Mouse (Mus musculus): ENCODE measurements around the gene Zp3. TPM values are rescaled to one million over a fixed set of nuclear protein-coding genes. Genes with fewer than 3 reads are reported as not detected.

Gene Zp3
- total and polyA plus RNA-seq, 2 experiments from 2014 or later, result 0.10 to 0.39 TPM

DNA sequence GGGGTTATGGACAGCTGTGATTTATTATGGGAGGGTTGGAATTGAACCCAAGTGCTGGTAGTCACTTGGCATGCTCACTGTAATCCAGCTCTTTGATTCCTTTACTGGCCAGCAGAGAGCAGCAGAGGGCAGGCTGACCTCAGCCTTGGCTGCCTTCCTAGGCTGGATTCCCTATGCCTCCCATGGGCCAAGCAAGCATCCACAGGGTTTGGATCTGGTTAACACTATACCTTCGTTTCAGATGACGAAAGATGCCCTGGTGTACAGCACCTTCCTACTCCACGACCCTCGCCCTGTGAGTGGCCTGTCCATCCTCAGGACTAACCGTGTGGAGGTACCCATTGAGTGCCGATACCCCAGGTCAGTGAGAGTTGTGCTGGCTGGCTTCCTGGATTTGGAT is 2.5 kb downstream of the Zp3 start:
- Histone ChIP-seq H3K4me2 (ENCODE audit: low read depth, low read length) (no peak overlapping the region), H3K9ac (replicated peaks; ENCODE audit: low read length) (no peak overlapping the region), H3K9me3 (ENCODE audit: low read length) (no peaks in the 10 kb centered on the region), H3K4me1 (ENCODE audit: insufficient read depth, low read length) (no peaks in the 10 kb centered on the region), H3K4me3 (ENCODE audit: low read length) (no peak overlapping the region), H3K27me3 (ENCODE audit: insufficient read depth, low read length) (no peaks in the 10 kb centered on the region), H3K27ac (no peak overlapping the region), H3K36me3 (ENCODE audit: insufficient read depth, low read length) (no peaks in the 10 kb centered on the region)
- TF ChIP-seq CTCF (IDR thresholded peaks at IDR 0.05; ENCODE audit: low read depth), result peak; percentile 87
- 38% methylated on average over 6 of the region's 6 CpGs for WGBS
- DNase-seq (ENCODE audit: low spot score) (peak; percentile 78), ATAC-seq (peak; percentile 47)

GRCm38 (mm10) chr5:135984546-135985044 is 4.7 kb downstream of the Zp3 start:
- ATAC-seq, result no peak
- H3K9me3 ChIP-seq (ENCODE audit: low read length), result no peaks in the 10 kb centered on the region
- TF ChIP-seq CTCF (IDR thresholded peaks at IDR 0.05; ENCODE audit: low read depth), result no peak
- H3K9ac ChIP-seq (replicated peaks; ENCODE audit: low read length), result no peak overlapping the region
- H3K27ac ChIP-seq, result no peak overlapping the region
- H3K4me2 ChIP-seq (ENCODE audit: low read depth, low read length), result no peak overlapping the region
- H3K4me1 ChIP-seq (ENCODE audit: insufficient read depth, low read length), result no peaks in the 10 kb centered on the region
- WGBS, result 55% methylated on average over 6 of the region's 6 CpGs
- no peaks in the 10 kb centered on the region for H3K36me3 ChIP-seq (ENCODE audit: insufficient read depth, low read length)
- no peaks in the 10 kb centered on the region for H3K27me3 ChIP-seq (ENCODE audit: insufficient read depth, low read length)
- no peak for DNase-seq (ENCODE audit: low spot score)
- no peak overlapping the region for H3K4me3 ChIP-seq (ENCODE audit: low read length)

GRCm38 (mm10) chr5:135987248-135987647 is 7.3 kb downstream of the Zp3 start:
- H3K4me3 ChIP-seq (ENCODE audit: low read length), result no peak overlapping the region
- ATAC-seq (0 out of 2 replicates have a peak, but pooled peaks have one; percentile 58), DNase-seq (ENCODE audit: low spot score) (peak; percentile 73)
- no peaks in the 10 kb centered on the region for H3K9me3 ChIP-seq (ENCODE audit: low read length)
- H3K4me1 ChIP-seq (ENCODE audit: insufficient read depth, low read length), result no peaks in the 10 kb centered on the region
- no peak overlapping the region for H3K9ac ChIP-seq (replicated peaks; ENCODE audit: low read length)
- H3K4me2 ChIP-seq (ENCODE audit: low read depth, low read length), result no peak overlapping the region
- WGBS, result 42% methylated on average over 11 of the region's 11 CpGs
- H3K36me3 ChIP-seq (ENCODE audit: insufficient read depth, low read length), result no peaks in the 10 kb centered on the region
- H3K27me3 ChIP-seq (ENCODE audit: insufficient read depth, low read length), result no peaks in the 10 kb centered on the region
- H3K27ac ChIP-seq, result no peak overlapping the region
- peak; percentile 66 for TF ChIP-seq CTCF (IDR thresholded peaks at IDR 0.05; ENCODE audit: low read depth)

- Histone ChIP-seq H3K4me1 (ENCODE audit: insufficient read depth, low read length) (no peaks in the 10 kb centered on the region), H3K9ac (replicated peaks; ENCODE audit: low read length) (no peak overlapping the region), H3K27ac (no peak overlapping the region), H3K4me3 (ENCODE audit: low read length) (no peak overlapping the region), H3K36me3 (ENCODE audit: insufficient read depth, low read length) (no peaks in the 10 kb centered on the region), H3K4me2 (ENCODE audit: low read depth, low read length) (no peak overlapping the region), H3K27me3 (ENCODE audit: insufficient read depth, low read length) (no peaks in the 10 kb centered on the region), H3K9me3 (ENCODE audit: low read length) (no peaks in the 10 kb centered on the region)
- TF ChIP-seq CTCF (IDR thresholded peaks at IDR 0.05; ENCODE audit: low read depth), result no peak
- ATAC-seq (no peak), DNase-seq (ENCODE audit: low spot score) (no peak)
- 65% methylated on average over 5 of the region's 5 CpGs for WGBS
These were observed 10.7 kb downstream of the Zp3 start for GRCm38 (mm10) chr5:135990601-135991000.

- Histone ChIP-seq H3K27me3 (ENCODE audit: insufficient read depth, low read length) (no peaks in the 10 kb centered on the region), H3K9me3 (ENCODE audit: low read length) (no peaks in the 10 kb centered on the region), H3K9ac (replicated peaks; ENCODE audit: low read length) (no peak overlapping the region), H3K27ac (no peak overlapping the region), H3K36me3 (ENCODE audit: insufficient read depth, low read length) (peaks cover 6% of the 10 kb centered on the region; the same call in 1 of the 2 replicates), H3K4me3 (ENCODE audit: low read length) (no peak overlapping the region), H3K4me2 (ENCODE audit: low read depth, low read length) (no peak overlapping the region), H3K4me1 (ENCODE audit: insufficient read depth, low read length) (no peaks in the 10 kb centered on the region)
- no peak for DNase-seq (ENCODE audit: low spot score)
- ATAC-seq, result no peak
- WGBS, result 69% methylated on average over 5 of the region's 5 CpGs
- TF ChIP-seq CTCF (IDR thresholded peaks at IDR 0.05; ENCODE audit: low read depth), result no peak
These were observed 13.6 kb downstream of the Zp3 start for GRCm38 (mm10) chr5:135993381-135993965.

DNA sequence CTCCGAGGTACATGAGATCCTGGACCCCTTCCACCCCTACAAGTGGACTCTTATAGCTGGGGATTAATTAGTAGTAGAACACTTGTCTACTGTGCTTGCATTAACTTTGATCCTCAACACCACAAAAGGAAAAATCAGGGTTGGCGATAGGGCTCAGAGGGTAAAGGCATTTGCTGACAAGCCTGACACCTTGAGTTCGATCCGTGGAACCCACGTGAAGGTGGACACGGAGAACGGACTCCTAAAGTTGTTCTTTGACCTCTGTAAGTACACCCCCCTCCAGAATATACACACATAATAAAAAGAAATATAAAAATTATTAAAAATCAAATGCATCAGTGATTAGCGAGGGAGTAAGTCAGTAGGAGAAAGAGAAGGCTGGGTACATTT is 14.4 kb downstream of the Zp3 start:
- no peak overlapping the region for H3K27ac ChIP-seq
- H3K9ac ChIP-seq (replicated peaks; ENCODE audit: low read length), result peak overlapping the region; percentile 81; the same call in 1 of the 2 replicates
- peak; percentile 6; the same call in 1 of the 2 replicates for ATAC-seq
- no peaks in the 10 kb centered on the region for H3K27me3 ChIP-seq (ENCODE audit: insufficient read depth, low read length)
- no peak for DNase-seq (ENCODE audit: low spot score)
- no peaks in the 10 kb centered on the region for H3K4me1 ChIP-seq (ENCODE audit: insufficient read depth, low read length)
- peaks cover 7% of the 10 kb centered on the region; the same call in 1 of the 2 replicates for H3K36me3 ChIP-seq (ENCODE audit: insufficient read depth, low read length)
- no peak overlapping the region for H3K4me2 ChIP-seq (ENCODE audit: low read depth, low read length)
- no peak for TF ChIP-seq CTCF (IDR thresholded peaks at IDR 0.05; ENCODE audit: low read depth)
- WGBS, result 66% methylated on average over 8 of the region's 8 CpGs
- H3K4me3 ChIP-seq (ENCODE audit: low read length), result peak overlapping the region; percentile 80
- no peaks in the 10 kb centered on the region for H3K9me3 ChIP-seq (ENCODE audit: low read length)
